Mouse (Mus musculus) cerebellum, postnatal 4 days (tissue): Measurements from ENCODE around the gene Katnal1.

ENCODE experiments used
- DNase-seq, 2 experiments: peaks; one replicate each; pipeline ENCODE4 v3.0.0; 2022; ENCODE audit warnings: low spot score in 2 of 2, mixed read lengths in 1 of 2

Katnal1 gene

DNA sequence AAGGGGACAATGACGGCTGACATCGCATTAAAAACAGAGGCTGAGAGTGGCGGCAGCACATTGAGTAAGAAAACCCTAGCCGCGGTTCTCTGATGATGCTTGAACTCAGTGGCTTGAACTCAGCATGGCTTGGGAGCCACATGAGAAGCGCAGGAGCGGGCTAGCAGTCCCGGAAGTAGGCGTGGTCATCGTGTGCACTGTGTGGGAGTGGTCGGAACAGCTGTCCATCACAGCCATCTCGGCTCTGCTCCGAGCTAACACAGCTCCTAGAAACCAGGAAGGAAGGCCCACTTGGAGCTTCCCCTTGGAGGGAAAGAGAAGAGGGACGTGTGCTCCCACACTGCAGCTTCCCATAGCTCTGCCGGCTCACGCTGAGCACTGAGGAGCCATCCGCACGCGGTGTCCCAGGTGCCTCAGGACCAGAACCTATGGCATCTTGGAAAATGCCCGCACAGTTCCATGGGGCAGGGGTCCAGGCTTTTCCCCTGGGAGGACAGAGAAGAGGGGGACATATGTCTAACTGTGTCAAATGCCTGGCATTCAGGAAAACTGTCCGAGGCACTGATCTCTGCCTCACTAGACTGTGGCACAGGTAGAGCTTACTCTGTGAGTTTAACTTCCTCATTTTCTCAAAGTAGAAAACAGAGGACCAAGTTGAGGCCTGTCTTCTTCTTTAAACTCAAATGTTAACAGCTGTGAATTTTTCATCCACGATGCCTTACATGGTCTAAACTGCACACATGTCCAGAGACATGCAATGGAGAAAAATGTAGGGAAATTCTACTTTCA lies 43.1 kb downstream of the Katnal1 start:
- DNase-seq, result no peak

DNA sequence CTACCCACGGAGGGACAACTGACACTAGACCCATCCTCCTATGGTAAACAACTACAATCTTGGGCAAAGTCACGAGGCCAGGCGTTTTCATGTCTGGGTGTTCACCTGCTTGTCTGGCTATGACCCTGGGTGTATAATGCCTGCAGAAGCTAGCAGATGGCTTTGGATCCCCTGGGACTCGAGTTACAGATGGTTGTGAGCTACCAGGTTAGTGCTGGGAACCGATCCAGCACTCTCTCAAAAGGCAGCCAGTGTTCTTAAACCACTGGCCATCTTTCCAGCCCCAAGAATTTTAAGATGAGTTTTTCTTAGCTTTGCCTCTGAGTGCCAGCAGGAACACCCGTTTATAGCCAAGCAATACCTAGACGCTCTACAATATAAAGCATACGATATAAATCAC lies 45.4 kb downstream of the Katnal1 start:
- DNase-seq, result no peak

DNA sequence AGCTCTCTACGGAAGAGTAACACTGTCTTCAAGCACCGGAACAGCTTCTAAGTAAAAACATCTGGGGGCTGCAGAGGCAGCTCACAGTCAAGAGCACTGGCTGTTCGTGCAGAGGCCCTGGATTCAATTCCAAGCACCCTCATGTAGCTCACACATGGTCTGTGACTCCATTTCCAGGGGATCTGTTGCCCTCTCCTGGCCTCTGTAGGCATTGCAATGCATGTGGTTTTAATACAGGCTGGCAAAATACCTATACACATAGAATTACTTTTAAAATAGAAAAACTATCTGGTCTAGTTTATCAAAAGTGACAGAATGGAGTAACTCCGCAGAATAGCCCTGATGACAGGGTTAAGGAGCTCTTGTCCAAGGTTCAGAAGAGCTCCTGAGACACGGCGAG lies 49.9 kb downstream of the Katnal1 start:
- DNase-seq, result no peak

DNA sequence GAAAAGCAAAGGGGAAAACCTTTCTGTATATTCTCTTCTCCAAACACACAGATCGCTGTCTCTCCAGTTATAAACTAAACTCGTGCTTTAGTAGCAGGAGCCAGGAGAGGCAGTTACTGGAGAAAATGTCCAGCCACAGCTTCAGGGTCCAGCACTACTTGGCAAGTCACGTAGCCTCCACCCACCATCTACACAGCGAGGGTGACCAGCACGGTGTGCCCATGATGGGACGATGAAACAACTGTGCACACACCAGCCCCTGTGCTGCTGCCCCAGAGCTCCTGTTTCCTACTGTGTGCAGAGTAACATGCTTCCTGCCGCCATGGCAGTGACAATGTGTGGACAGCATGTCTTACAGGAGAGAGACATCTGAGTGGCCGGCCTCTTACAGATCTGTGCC lies 56.0 kb downstream of the Katnal1 start:
- DNase-seq, result no peak

DNA sequence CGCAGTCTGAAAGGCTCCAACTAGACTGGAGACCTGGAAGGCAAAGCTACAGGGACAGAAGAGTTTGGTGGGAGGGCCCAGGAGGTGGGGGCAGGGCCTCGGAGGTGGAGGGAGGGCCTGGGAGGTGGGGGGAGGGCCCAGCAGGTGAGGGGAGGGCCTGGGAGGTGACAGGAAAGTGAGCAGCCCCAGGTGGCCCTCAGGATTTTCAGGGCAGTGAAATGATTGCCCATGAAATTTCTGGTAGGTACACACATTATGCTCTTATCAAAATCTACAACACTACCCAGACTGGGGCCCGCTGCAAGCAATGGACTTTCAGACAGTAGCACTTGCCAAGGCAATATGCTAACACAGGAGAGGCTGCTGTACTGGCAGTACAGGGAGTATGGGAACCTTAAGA lies 59.5 kb downstream of the Katnal1 start:
- no peak for DNase-seq

DNA sequence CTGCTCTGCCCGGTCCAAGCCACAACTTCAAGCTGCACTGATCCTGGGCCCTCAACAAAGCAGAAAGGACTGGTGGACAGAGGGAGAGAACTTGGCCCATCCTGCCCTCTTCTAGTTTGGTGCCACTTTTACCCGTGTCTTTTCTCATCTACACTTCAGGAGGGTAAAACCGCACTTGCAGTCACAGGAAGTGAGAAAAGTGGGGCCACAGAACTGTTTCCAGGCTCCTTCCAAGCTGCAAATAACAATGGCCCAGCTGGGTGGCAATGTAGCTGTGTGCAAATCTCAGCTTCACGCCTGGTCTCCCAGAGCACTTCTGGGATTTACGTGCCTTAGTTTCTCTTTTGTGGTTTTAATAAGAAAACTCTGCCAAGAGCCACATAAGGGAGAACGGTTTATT lies 61.4 kb downstream of the Katnal1 start:
- DNase-seq, result no peak

DNA sequence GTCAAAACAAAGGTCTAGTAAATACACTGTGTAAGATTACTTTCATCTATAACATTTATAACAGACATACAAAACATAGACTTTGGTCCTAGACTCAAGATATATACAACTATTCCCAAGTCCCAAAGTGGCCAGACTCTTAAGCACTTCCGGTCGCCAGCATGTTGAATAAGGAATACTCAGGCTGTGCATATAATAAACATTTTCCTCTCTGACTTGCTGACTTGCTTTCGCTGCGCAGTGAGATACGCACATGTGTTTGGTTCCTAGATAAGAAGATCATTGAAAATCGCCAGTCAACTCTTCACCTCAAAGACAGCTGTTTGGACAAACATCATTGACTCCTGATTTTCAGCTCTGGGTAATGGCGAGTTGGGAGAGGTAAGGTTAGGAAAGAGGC lies 61.9 kb downstream of the Katnal1 start:
- DNase-seq, result no peak

DNA sequence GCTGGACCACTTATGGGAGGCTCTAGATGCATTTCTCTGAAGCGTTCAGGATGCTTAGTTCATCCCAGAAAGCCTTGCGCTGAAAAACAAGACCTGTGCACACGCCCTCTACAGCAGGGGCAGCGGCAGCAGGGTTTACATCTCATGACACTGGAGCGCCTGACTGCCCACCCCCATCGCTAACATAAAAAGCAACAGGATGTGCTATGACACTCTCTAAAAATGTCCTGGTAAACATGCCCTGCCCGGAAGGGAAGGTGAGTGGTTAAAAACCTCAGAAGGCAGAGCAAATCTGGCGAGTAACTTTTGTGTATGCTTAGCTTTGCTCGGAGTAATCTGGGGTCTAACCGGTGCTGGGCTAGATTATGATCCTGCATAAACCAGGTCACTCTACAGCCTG lies 62.5 kb downstream of the Katnal1 start:
- no peak for DNase-seq

DNA sequence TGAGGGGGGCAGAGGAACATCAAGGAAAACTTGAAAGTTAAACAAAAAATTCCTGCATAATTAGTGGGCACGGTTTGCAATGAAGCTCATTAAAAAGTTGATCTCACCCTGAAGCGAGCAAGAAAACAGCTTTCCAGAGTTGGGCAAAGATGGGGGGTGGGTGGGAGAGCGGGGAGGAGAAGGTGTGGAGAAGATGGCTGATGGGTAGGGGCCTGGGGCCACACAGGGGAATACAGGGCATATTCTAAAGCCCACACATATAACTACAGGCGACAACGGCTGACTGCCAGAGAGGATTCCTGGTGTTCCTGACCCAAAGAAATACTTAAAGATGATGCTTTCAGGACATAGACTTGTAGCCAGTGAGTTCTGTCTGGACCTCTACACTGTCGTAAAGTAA lies 65.7 kb downstream of the Katnal1 start:
- no peak for DNase-seq

DNA sequence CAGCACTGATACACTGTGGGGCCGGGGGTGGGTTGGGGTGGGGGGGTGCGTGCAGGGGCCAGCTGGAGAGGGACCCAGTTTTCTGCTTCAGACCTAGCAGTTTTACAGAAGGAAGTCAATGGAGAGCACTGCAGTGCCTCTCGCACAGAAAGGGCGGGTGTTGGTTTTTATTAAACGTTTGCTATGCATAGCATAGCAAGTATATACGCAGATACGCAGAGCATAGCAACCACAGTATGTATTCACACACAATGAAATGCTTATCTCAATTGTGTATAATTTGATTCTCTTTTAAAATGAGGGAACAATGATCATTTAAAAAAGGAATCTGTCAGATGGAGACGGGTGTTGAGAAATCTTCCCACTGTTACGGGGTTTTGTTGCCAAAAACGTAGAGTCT lies 66.3 kb downstream of the Katnal1 start:
- no peak for DNase-seq

DNA sequence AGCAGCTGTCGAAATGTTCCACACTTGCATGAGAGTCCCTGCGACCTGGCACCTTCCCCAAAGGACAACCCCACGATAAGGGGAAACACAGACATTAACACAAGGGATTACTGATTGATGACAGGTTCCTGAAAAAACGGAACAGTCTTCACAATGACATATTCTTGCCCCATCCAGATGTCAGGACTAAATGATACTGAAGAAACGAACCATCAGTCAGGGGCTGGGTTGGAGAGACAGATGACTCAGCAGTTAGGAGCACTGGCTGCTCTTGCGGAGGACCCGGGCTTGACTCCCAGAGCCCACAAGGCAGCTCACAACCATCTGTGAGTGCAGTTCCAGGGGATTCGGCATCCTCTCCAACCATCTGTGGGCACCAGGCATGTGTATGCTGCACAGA lies 67.0 kb downstream of the Katnal1 start:
- no peak for DNase-seq

DNA sequence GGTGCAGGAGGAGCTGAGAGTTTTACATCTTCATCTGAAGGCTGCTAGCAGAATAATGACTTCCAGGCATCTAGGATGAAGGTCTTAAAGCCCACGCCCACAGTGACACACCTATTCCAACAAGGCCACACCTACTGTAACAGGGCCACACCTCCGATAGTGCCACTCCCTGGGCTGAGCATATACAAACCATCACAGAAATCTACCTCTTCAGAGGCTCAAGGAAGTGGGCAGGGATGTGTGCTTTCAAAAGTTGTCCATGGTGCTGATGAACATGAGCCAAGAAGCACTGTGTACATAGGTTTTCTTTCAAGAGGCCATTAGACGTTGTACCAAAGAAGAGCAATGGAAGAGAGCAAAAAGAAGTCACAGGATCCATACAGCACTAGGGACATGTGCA lies 71.6 kb downstream of the Katnal1 start:
- no peak for DNase-seq

DNA sequence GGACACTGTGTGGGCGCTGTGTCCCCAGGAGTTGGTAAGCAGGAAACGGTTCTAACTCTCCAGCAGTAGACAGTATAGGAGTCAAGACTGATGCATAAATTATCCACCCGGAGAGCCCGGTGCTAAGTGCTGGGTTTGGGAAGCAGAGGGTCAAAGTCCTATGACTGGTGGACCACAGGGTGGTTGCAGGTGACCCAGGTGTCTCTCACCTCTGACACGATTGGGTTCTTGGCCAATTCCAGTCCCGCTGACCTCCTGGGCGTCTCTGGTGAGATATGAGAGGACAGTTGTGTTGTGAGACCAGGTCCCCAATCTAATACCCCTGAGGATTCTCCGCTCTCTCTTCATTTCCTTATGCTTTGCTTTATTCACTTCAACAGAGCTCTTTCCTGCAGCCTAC lies 74.1 kb downstream of the Katnal1 start:
- DNase-seq, result no peak

DNA sequence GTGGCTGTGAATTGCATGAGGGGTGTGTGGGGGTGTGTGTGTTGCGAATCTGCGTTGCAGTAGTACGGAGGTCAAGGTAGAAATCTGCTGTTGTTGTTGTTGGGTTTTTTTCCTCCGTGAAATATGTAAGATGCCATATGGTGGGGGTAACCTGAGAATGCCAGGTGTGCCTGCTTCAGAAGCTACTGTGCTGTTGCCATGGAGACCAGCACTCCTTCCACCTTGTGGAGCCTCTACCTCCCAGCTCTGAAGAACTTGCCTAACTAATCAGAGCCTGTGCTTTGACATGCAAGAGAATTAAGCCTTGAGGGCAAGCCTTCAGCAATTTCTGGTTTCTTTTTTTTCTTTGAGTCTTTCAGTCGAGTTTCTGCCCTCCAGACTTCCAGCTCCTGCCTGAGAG lies 75.0 kb downstream of the Katnal1 start:
- DNase-seq, result no peak

DNA sequence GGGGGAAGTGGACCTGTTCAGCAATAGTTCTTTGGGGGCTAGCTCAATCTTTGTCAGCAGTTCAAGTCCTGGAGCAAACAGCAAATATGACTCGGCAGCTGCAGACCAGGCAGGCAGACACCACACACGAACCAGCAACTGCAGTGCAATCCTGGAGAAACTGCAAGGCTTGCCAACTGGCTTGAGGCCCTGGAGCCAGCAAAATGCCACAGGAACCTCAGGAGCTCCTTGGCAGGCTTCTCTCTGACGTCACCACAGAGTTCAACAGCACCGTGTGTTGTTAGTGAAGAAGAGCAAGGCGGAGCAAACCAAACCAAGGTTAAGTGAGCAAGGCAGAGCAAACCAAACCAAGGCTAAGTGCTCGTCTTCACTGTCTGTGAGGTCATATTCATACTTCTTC lies 79.6 kb downstream of the Katnal1 start:
- no peak for DNase-seq

DNA sequence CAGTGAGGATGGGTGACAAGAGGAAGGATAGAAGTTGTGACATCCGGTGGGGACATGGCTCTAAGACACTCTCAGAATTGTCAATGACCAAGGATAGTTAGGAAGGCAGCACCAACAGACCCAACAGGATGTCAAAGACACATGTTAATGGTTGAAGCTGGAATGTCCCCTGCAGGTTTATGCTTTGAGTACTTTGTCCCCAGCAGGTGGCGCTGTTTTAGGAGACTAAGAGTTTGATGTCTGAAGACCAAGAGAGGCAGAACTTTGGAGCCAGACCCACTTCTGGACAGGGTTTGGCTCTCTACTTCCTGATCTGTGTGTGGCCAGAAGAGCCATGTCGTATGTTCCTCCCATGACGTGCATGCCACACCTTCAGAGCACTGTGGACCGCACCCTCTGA lies 82.1 kb downstream of the Katnal1 start:
- no peak for DNase-seq

DNA sequence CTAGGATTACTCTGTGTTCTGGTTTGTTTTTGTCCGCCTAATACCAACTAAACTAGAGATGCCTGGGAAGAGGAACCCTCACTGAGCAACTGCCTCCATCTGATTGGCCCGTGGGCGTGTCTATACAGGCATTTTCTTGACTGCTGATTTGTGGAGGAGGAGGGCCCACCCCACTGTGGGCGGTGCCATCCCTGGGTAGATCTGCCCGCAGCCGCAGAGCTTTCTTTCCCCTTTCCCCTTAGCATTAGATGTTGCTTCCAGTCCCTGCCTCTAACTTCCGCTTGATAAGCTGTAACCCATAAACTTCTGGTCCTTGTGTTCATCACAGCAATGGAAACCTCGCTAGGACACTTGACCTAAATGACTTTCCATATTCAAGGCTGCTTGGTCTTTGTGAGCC lies 92.1 kb downstream of the Katnal1 start:
- DNase-seq, result no peak

DNA sequence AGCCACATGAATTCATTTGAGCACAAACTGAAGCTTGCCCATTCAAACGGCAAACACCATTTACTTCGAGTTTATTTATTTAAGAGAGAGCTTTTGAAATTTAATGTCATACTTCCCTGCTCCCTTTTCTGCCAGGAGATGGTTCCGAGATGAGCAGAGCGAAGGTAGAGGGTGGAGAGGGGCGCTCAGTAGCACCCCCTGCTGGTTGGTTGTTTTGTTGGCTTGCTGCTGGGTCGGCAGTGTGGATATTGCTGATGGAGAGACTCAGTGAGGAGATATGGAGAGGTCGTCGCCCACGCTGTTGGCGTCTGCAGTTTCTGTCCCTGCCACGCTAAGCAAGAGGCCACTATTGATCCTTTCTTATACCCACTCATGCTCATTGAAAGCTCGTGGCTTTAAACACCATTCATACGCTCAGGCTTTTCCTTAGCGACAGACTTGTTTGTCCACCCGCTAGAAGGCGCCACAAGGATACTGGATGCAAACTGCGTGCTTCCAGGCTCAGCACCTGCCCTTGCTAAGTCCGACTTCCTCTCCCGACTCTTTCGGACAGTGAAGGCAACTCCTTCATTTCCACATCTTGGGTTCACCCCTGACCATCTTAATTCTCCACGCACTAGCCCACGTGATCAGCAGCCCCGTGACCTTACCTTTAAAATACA lies 97.4 kb downstream of the Katnal1 start:
- peak; percentile 54 to 85 for DNase-seq

DNA sequence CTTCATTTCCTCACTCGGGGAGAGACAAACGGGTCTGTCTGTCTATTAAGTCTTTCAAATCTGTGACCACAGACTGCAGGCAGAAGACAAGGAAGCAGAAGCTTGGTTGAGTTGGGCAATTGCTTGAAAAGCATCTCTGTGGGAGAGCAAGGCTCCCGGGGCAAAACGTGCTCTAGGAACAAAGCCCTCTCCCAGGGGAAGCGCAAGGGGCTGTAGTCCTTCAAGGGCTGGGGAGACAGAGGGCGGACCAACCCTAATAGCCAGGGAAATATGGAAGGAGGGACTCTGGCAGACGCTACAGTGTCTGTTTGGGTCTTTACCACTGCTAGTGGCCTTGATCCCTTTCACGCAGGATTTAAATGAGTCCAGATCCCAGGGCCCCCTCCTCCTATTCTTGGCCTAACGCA lies 98.0 kb downstream of the Katnal1 start:
- no peak for DNase-seq

DNA sequence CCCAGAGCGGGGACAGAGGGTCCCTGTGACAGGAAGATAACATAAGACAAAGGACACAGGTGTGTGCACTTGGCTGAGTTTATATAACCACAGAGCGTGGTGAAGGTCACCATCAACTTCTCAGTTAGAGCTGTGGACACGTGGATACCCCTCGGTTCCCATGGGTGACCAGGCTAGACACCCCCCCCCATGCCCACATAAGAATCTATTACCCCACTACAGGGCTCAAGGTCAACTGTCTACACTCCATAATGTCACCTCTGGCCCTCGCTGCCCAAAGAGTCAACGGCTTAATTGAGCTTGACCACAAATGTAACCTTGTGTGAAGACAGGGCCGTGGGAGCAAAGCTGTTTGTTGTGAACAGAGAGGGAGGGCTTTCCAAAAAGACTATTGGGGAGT lies 103.4 kb downstream of the Katnal1 start:
- DNase-seq, result no peak

DNA sequence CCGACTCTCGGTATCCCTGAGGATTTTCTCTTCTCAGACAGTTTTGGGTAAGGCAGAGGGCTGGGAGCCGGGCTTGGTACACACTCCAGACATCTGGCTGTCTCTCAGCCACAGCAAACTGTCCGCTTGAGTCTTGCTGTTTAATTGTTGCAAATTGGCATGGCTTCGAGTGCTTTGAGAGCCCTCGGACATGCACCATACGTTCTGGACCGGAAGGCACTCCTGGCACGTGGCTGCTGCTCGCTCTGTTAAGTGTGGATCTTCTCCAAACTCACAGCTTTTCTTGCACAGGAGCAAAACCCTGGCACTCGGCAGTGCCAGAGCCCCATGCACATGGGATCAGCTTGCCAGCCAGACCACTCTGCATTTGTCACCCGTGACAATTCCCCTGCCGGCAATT lies 106.3 kb downstream of the Katnal1 start:
- peak in 1 of 2 experiments; percentile 58 for DNase-seq
